Mouse (Mus musculus): ENCODE data around the gene Dcpp1.
"Not testable (repeated sequence)": the region's sequence is repeated elsewhere in the genome, so short reads cannot be mapped to it uniquely, and the experiment has no call there.

Gene Dcpp1

DNA sequence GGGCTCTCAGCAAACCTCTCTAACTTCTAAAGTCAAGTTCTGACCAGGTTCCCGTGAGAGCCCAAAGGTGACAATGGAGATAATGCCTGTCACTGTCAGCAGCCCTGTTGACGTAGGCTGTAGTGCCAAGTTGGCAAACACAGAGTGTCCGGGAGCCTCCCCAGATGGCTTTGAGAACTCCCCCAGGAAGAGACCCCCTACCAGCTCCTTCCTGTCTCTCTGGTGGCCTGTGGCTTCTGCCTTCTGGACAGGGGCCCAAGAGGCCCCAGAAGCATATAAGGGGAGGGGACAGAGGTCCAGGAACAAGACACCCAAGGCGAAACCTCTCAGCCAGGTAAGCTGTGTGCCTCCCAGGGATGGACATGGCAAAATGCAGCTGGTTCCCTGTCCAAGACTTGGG lies at the start of gene Dcpp1, which contains the start of gene Dcpp2:
Gene Dcpp1 (plus strand): TSS at position 301 of the 400 bp plus-strand sequence.
Gene Dcpp2 (plus strand): TSS at position 305 of the 400 bp plus-strand sequence.
- DNase-seq (ENCODE audit: low spot score) = not testable (repeated sequence)

- DNase-seq (ENCODE audit: low spot score) = no peak
Observed at GRCm38 (mm10) chr17:23831201-23831600, 49.5 kb upstream of the Dcpp1 start.

DNA sequence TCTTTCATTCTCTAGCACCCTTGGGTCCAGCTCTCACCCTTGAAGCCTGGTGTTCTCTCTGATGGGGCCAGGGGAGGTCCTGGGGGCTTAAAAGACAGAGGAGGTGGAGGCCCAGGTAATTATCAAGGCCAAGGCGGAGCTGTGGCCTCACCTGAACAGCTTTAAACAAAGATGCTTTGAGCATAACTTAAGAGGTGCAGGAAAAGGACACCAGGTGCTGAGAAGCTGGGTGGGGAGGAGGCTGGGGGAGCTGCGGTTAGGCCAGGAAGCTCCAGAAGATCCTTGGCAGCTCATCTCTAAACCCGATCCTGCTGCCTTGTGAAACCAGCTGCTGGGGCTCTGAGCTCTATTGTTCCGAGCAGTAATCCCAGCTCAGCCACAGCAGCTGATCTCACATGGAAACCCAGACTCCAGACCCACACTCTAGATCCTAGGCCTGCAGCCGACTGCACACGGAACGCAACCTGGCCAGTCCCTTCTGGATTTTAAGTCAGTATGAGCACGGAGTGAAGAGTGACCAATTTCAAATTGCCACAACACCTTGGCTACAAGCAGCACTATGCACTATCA lies 44.6 kb upstream of the Dcpp1 start, which contains the start of gene Prss33:
Gene Prss33 (minus strand): TSS at position 51 of the 570 bp plus-strand sequence.
- no peak for DNase-seq (ENCODE audit: low spot score)

- DNase-seq (ENCODE audit: low spot score) = peak; percentile 88
Observed at GRCm38 (mm10) chr17:23841145-23841544, 39.5 kb upstream of the Dcpp1 start.

- DNase-seq (ENCODE audit: low spot score) = no peak
Observed at GRCm38 (mm10) chr17:23843141-23843811, 37.4 kb upstream of the Dcpp1 start.

DNA sequence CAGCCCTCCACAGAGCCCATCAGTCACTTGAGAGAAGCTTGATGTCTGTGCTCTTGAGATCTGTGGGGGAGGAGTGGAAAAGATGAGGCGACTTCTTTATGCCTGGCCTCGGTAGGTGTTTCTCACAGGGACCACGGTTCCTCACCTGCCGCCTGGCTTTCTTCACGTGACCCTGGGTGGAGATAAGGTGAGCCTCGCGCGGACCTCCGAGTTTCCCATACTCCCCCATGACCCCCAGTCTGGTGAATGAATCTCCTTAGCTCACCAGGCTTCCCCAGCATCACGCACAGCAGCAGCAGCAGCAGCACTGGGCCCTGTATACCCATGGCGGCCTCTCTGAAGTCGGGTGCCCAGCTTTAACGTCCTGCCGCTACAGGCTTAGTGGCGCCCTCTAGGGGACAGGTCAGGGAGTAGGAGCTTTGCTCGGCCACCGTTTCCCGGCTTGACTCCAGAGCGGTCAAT lies 36.8 kb upstream of the Dcpp1 start, which contains the start of the genes Prss32 and Prss41:
Gene Prss32 (plus strand): TSS at position 44 of the 462 bp plus-strand sequence.
Gene Prss41 (minus strand): TSS at position 361 of the 462 bp plus-strand sequence.
- peak; percentile 75 for DNase-seq (ENCODE audit: low spot score)

GRCm38 (mm10) chr17:23850028-23850427 lies 30.6 kb upstream of the Dcpp1 start:
- DNase-seq (ENCODE audit: low spot score) = no peak

GRCm38 (mm10) chr17:23850853-23851749 lies 29.6 kb upstream of the Dcpp1 start:
- DNase-seq (ENCODE audit: low spot score) = peak; percentile 90

DNA sequence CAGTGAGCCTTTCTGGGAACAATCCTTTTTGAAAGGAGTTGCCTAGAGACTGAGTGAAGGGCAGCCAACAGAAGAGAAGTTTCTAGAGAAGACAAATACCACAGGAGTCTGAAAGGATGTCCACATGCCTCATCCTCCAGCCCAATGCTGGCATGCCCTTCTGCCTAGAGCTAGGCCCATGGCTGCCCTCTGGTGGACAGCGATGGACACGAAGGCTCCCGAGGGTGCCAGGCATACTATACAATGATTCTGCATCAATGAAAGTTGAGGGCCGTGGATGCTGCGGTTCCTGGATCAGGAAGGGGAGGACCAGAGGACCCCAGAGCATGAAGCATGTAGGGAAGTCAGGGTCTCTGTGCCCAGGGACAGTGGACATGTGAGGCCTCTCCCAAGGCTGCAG lies 27.4 kb upstream of the Dcpp1 start:
- peak; percentile 69 for DNase-seq (ENCODE audit: low spot score)

DNA sequence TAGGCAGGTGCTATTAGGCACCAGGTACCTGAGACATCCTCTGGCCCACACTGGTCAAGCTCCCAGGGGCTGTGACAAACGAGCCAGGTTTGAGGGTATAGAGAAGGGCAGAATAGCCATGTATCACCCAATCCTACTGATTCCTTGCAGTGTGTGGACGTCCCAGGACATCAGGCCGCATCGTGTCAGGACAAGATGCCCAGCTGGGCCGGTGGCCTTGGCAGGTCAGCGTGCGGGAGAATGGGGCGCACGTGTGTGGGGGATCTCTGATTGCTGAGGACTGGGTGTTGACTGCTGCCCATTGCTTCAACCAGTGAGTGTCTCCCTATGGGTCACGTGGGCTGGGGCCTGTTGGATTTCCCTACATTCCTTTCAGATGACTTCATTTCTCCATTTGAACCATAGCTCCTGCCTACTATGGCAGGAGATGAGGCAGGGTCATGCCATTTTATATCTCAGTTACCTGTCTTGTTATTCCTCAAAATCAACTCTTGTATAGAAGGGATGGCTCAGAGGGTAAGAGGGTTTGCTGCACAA lies 26.4 kb upstream of the Dcpp1 start:
- DNase-seq (ENCODE audit: low spot score) = no peak

- DNase-seq (ENCODE audit: low spot score) = no peak
Observed at GRCm38 (mm10) chr17:23857193-23857592, 23.5 kb upstream of the Dcpp1 start.

GRCm38 (mm10) chr17:23857913-23858312 lies 22.8 kb upstream of the Dcpp1 start:
- no peak for DNase-seq (ENCODE audit: low spot score)

- no peak for DNase-seq (ENCODE audit: low spot score)
Observed at GRCm38 (mm10) chr17:23862926-23863325, 17.8 kb upstream of the Dcpp1 start.

DNA sequence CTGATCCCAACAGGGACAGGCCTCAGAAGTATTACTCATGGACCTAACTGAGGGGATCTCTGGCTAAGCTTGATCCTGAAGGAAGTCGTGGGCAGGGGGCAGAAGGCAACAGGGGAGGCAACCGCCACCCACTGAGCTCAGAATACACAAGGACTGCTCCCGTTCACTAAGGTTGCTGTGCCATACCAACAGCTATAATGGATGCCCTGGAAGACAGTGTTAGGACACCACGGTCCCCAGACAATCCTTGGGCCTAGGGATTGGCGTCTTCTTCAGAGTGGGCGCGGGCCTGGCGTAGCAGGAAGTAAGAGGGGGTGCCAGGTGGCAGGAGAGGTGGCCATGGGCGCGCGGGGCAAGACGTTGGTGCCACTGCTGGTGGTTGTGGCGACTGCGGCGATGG lies 12.9 kb upstream of the Dcpp1 start, which contains the start of gene Prss21:
Gene Prss21 (plus strand): TSS at position 301 of the 400 bp plus-strand sequence.
- DNase-seq (ENCODE audit: low spot score) = no peak

- no peak for DNase-seq (ENCODE audit: low spot score)
Observed at GRCm38 (mm10) chr17:23868513-23868912, 12.2 kb upstream of the Dcpp1 start.

- peak; percentile 79 for DNase-seq (ENCODE audit: low spot score)
Observed at GRCm38 (mm10) chr17:23873884-23874856, 6.5 kb upstream of the Dcpp1 start.

- DNase-seq (ENCODE audit: low spot score) = no peak
Observed at GRCm38 (mm10) chr17:23876741-23877140, 3.9 kb upstream of the Dcpp1 start.

DNA sequence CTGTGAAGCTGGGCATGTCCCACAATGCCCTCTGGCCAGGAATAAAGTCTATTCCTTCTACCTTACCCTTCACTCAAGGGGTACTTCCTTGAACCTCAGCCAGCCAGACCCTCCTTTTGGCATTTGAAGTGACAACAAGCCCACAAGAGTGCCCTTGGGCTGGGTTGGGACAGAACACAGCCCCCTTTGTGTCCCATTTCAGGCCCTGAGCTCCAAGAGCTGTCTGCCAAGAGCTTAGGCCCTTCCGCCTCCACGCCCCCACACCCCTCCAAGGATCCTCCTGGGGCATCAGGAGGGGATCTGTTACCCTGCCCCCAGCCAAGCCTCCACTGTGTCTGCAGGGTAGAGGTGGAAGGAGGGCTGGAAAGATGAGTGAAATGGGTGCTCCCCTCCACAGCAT lies 3.5 kb upstream of the Dcpp1 start:
- DNase-seq (ENCODE audit: low spot score) = no peak

- DNase-seq (ENCODE audit: low spot score) = not testable (repeated sequence)
Observed at GRCm38 (mm10) chr17:23917158-23917557, 36.5 kb downstream of the Dcpp1 start, which contains the start of gene Dcpp3. Gene Dcpp3, plus strand, starts transcription at chr17:23917458.

DNA sequence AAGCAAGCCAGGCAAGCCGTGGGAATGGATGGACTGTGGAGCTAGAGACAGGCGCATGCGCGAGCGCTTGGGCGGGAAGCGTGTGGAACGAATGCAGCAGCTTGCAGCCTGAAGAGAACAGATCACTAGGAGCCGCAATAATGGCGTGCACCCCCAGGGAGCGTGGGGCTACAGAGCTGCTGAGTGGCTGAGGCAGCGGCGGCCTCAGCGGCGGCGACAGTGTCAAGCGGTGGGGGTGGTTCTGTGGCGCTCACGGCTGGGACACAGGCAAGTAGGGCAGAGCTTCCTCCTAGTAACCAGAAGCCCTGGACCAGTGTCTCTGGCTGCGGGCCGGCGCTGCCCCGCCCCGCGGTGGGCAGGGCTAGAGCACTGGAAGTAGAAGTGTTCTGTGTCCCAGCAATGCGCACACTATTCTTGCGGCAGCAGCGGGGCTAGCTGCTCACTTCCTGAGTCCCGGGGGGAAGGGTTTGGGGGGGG lies 43.9 kb downstream of the Dcpp1 start:
- peak; percentile 95 for DNase-seq (ENCODE audit: low spot score)

Data from embryo, embryonic 10.5 days (tissue).